Mouse (Mus musculus) adrenal gland, postnatal 25 days (tissue): ENCODE measurements at regions not wholly inside any gene's neighbourhood (a gene's known extent, or its start where the extent isn't known, plus 50 kb on each side); places are given as distances from the start of the nearest gene placed in this dataset.
"Not testable (repeated sequence)": the region's sequence is repeated elsewhere in the genome, so short reads cannot be mapped to it uniquely, and the experiment has no call there.

Experiments used
- DNase-seq: peaks from one replicate; pipeline ENCODE4 v3.0.0; 2021; ENCODE audit warnings: mixed read lengths

- DNase-seq, result no peak
Observed at GRCm38 (mm10) chr7:73688451-73688850, 51.7 kb upstream of the Fam174b start.

GRCm38 (mm10) chr7:73686245-73686644 is 53.9 kb upstream of the Fam174b start:
- DNase-seq, result not testable (repeated sequence)

GRCm38 (mm10) chr7:73682756-73683155 is 57.3 kb upstream of the Fam174b start:
- no peak for DNase-seq

GRCm38 (mm10) chr7:73670598-73670997 is 69.5 kb upstream of the Fam174b start:
- DNase-seq, result no peak

GRCm38 (mm10) chr7:73668791-73669190 is 71.3 kb upstream of the Fam174b start:
- DNase-seq, result no peak

- DNase-seq, result no peak
Observed at GRCm38 (mm10) chr7:73666921-73667675, 73.0 kb upstream of the Fam174b start.

GRCm38 (mm10) chr7:73664962-73665361 is 75.1 kb upstream of the Fam174b start:
- no peak for DNase-seq

GRCm38 (mm10) chr7:73662536-73662935 is 77.6 kb upstream of the Fam174b start:
- DNase-seq, result no peak

GRCm38 (mm10) chr7:73661901-73662300 is 78.2 kb upstream of the Fam174b start:
- no peak for DNase-seq

GRCm38 (mm10) chr7:73659551-73659950 is 80.6 kb upstream of the Fam174b start:
- no peak for DNase-seq

- DNase-seq, result peak; percentile 24
Observed at GRCm38 (mm10) chr7:73657283-73657682, 82.8 kb upstream of the Fam174b start.

- DNase-seq, result not testable (repeated sequence)
Observed at GRCm38 (mm10) chr7:73656424-73656795, 83.7 kb upstream of the Fam174b start.

GRCm38 (mm10) chr7:73655787-73656423 is 84.2 kb upstream of the Fam174b start:
- peak; percentile 62 for DNase-seq

- no peak for DNase-seq
Observed at GRCm38 (mm10) chr7:73654193-73654871, 85.8 kb upstream of the Fam174b start.

- DNase-seq, result no peak
Observed at GRCm38 (mm10) chr7:73650909-73651308, 89.2 kb upstream of the Fam174b start.

- DNase-seq, result peak; percentile 78
Observed at GRCm38 (mm10) chr7:73648010-73648409, 92.1 kb upstream of the Fam174b start.

- no peak for DNase-seq
Observed at GRCm38 (mm10) chr7:73647140-73647539, 93.0 kb upstream of the Fam174b start.

GRCm38 (mm10) chr7:73646711-73647110 is 93.4 kb upstream of the Fam174b start:
- no peak for DNase-seq

GRCm38 (mm10) chr7:73644362-73644904 is 95.7 kb upstream of the Fam174b start:
- no peak for DNase-seq

GRCm38 (mm10) chr7:73643993-73644335 is 96.1 kb upstream of the Fam174b start:
- DNase-seq, result no peak

- no peak for DNase-seq
Observed at GRCm38 (mm10) chr7:73643306-73643992, 96.7 kb upstream of the Fam174b start.

- no peak for DNase-seq
Observed at GRCm38 (mm10) chr7:73640194-73640593, 98.6 kb upstream of the Chd2 start.

GRCm38 (mm10) chr7:73637810-73638125 is 96.1 kb upstream of the Chd2 start:
- no peak for DNase-seq
